Mouse (Mus musculus) midbrain, embryonic 13.5 days (tissue): ENCODE results near the gene A930004D18Rik. TPM values are rescaled to one million over a fixed set of nuclear protein-coding genes. Genes with fewer than 3 reads are reported as not detected.
"Not testable (repeated sequence)": the region's sequence is repeated elsewhere in the genome, so short reads cannot be mapped to it uniquely, and the experiment has no call there.

Experiments
- ATAC-seq: fragments of 200-750 bp; cut with Nextera tagmentation; 2 replicates; pipeline ENCODE4 v1.8.0; 2017; ENCODE audit warnings: mild to moderate bottlenecking, moderate TSS enrichment, moderate library complexity
- H3K27ac ChIP-seq: fragments of 300-500 bp; sonication (generic); 2 replicates; pipeline ENCODE4 v1.5.1; 2015; ENCODE audit warnings: inconsistent platforms, mild to moderate bottlenecking, moderate library complexity
- H3K27me3 ChIP-seq: fragments of 300-500 bp; sonication (generic); 2 replicates; pipeline ENCODE4 v1.6.1; 2015; ENCODE audit warnings: mild to moderate bottlenecking, inconsistent platforms
- H3K36me3 ChIP-seq: fragments of 300-500 bp; sonication (generic); 2 replicates; pipeline ENCODE4 v1.6.1; 2015; ENCODE audit warnings: mild to moderate bottlenecking, inconsistent platforms
- H3K4me1 ChIP-seq: fragments of 300-500 bp; sonication (generic); replicated peaks from 2 replicates; pipeline ENCODE4 v1.6.1; 2015; ENCODE audit warnings: inconsistent platforms
- H3K4me2 ChIP-seq: fragments of 300-500 bp; sonication (generic); replicated peaks from 2 replicates; pipeline ENCODE4 v1.6.1; 2015; ENCODE audit warnings: moderate library complexity, mild to moderate bottlenecking, inconsistent platforms
- H3K4me3 ChIP-seq: fragments of 300-500 bp; sonication (generic); replicated peaks from 2 replicates; pipeline ENCODE4 v1.5.1; 2015; ENCODE audit warnings: mild to moderate bottlenecking, inconsistent platforms
- H3K9ac ChIP-seq: fragments of 300-500 bp; sonication (generic); replicated peaks from 2 replicates; pipeline ENCODE4 v1.6.1; 2015; ENCODE audit warnings: mild to moderate bottlenecking, inconsistent platforms
- H3K9me3 ChIP-seq: fragments of 300-500 bp; sonication (generic); 2 replicates; pipeline ENCODE4 v1.6.1; 2016; ENCODE audit warnings: mild to moderate bottlenecking, inconsistent platforms
- whole genome bisulfite sequencing: fragments of 180-500 bp; shearing (Covaris S2); methylation state at CpG from one replicate; pipeline ENCODE4 v1.1.7; 2015; 5-methylcytosine and 5-hydroxymethylcytosine counted together
- microRNA-seq: library from miRNA; unstranded; fragments of <30 nt; microRNA quantifications from one replicate; pipeline ENCODE4, GENCODE M21; 2016
- polyA plus RNA-seq: library from polyadenylated mRNA; unstranded; fragments of >200 nt; fragmentation: Nextera tagmentation; extraction: Ambion mirVana; gene quantifications from 2 replicates; pipeline ENCODE4 v1.2.1, GENCODE M21; 2015

The A930004D18Rik gene
- polyA plus RNA-seq, 1 experiment from 2014 or later, result 17.1 TPM

DNA sequence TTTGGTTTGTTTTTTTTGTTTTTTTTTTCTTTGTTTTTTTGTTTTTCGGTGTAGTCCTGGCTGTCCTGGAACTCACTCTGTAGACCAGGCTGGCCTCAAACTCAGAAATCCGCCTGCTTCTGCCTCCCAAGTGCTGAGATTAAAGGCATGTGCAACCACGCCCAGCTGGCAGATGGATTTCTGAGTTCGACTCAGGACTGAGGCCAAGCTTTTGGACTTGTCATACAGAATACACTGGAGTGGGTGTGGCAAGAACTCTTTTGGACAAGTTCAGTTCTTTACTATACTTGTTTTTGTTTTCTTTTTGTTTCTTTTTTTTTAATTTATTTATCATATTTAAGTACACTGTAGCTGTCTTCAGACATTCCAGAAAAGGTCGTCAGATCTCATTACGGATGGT is 58.8 kb downstream of the A930004D18Rik start:
- 92% methylated on average over 6 of the region's 6 CpGs for WGBS

DNA sequence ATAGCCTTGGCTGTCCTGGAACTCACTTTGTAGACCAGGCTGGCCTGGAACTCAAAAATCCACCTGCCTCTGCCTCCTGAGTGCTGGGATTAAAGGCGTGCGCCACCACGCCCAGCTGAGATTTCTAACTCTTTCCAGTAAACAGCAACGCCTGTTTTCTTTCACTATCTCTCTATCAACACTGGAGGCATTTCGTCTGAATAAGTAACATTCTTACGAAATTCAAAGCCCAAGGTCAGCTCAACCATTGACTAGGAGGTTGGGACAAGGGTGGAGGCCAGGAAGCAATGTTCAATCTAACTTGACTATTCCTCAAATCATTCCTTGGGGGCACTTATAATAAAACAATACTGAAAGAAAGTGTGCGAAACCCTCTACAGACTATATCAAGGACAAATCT is 59.3 kb downstream of the A930004D18Rik start:
- ATAC-seq, H3K4me2 ChIP-seq, H3K4me3 ChIP-seq, H3K9ac ChIP-seq, H3K27me3 ChIP-seq, H3K9me3 ChIP-seq, H3K36me3 ChIP-seq, H3K27ac ChIP-seq, H3K4me1 ChIP-seq: not testable (repeated sequence)
- WGBS, result 95% methylated on average over 7 of the region's 7 CpGs

More for the DNA sequence above, 58.8 kb downstream of the A930004D18Rik start:
- Histone ChIP-seq H3K9me3 (no peaks in the 10 kb centered on the region), H3K27me3 (no peaks in the 10 kb centered on the region), H3K4me3 (no peak overlapping the region), H3K4me2 (no peak overlapping the region), H3K4me1 (no peaks in the 10 kb centered on the region), H3K27ac (no peak overlapping the region), H3K36me3 (no peaks in the 10 kb centered on the region), H3K9ac (no peak overlapping the region)
- no peak for ATAC-seq

DNA sequence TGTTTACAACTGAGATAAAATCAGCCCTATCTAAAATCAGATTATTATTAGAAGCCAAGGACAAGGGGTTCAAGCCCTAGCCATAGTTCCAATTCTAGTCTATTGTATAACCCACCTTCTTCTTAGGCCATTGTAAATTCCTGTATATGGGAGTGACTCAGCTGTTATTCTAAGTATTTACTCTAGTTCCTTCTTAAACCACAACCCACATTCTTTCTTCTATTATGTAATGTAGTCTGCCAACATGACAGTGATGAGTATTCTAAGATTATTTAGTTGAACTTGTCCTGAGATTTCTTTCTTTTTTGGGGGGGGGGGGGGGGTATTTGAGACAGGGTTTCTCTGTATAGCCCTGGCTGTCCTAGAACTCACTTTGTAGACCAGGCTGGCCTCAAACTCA is 59.9 kb downstream of the A930004D18Rik start:
- H3K27ac ChIP-seq, H3K9me3 ChIP-seq, H3K4me3 ChIP-seq, H3K27me3 ChIP-seq, H3K4me1 ChIP-seq, H3K36me3 ChIP-seq, ATAC-seq, H3K9ac ChIP-seq, H3K4me2 ChIP-seq: not testable (repeated sequence)

DNA sequence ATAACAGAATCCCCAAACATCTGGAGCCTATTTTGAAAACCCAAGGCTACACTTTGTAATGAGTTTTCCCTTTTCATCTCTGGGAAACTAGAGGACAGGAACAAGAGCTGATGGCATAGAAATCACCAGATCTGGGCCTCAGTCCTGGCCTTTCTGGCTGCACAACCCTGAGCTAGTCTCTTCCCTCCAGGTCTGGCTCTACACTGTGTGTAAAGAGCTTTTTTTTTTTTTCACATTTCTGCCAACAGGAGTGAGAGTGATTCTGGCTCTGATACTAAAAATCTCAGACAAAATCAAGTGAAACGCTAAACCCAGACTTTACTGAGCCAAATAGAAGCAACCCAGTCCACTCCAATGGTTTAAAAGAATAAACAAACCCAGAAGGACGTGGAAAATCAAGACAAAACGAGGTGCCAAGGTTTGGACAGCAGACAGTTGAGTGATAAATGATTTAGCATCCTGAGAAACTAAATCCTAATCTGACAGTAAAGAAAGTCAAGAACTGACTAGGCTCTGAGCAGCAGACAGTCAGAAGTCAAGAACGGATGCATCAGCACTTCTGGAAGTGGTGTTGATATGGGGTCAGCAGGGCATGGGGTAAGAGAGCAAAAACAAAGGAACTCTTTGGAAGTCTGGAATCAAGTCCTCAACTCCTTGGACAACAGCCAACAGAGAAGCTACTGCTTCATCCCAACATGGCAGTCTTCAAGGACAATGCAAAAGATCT is 61.8 kb downstream of the A930004D18Rik start:
- H3K4me2 ChIP-seq, result no peak overlapping the region
- 72% methylated on average over 4 of the region's 4 CpGs for WGBS
- no peak overlapping the region for H3K4me3 ChIP-seq
- no peaks in the 10 kb centered on the region for H3K27me3 ChIP-seq
- H3K36me3 ChIP-seq, result no peaks in the 10 kb centered on the region
- H3K9me3 ChIP-seq, result no peaks in the 10 kb centered on the region
- no peak for ATAC-seq
- H3K4me1 ChIP-seq, result no peaks in the 10 kb centered on the region
- no peak overlapping the region for H3K27ac ChIP-seq
- no peak overlapping the region for H3K9ac ChIP-seq

Small RNA genes lying within 50 kb of the gene (microRNA-seq; reads per million reads assigned to microRNA genes)
- gene Mir7655, result 11.5 reads per million, percentile 29 among the genes with 10 or more reads in this experiment

Other genes starting within 250 kb of the A930004D18Rik start
- not detected in 2 replicates for gene H2al2a, start 40.8 kb downstream of the A930004D18Rik start, polyA plus RNA-seq
- gene Skida1, start 11.3 kb upstream of the A930004D18Rik start, polyA plus RNA-seq, result 17.8 and 18.3 TPM in 2 replicates
- 69.6 and 75.2 TPM in 2 replicates for gene Mllt10, start 17.5 kb upstream of the A930004D18Rik start, polyA plus RNA-seq